Mouse (Mus musculus) fat pad, adult 2 months (tissue): ENCODE data around the gene Camkk2.

ENCODE experiments used
- DNase-seq: peaks from one replicate; pipeline ENCODE4 v3.0.0-alpha.2; 2011; ENCODE audit warnings: low read depth, low spot score; ENCODE audit errors: extremely low read depth

The Camkk2 gene

GRCm38 (mm10) chr5:122747950-122748349 is 31.3 kb downstream of the Camkk2 start:
- no peak for DNase-seq

- DNase-seq = no peak
Observed at GRCm38 (mm10) chr5:122743880-122744422, 35.3 kb downstream of the Camkk2 start.

- no peak for DNase-seq
Observed at GRCm38 (mm10) chr5:122736761-122737160, 42.4 kb downstream of the Camkk2 start.

- DNase-seq = no peak
Observed at GRCm38 (mm10) chr5:122735853-122736252, 43.4 kb downstream of the Camkk2 start.

GRCm38 (mm10) chr5:122733881-122734280 is 45.3 kb downstream of the Camkk2 start:
- DNase-seq = no peak

GRCm38 (mm10) chr5:122731991-122732673 is 47.1 kb downstream of the Camkk2 start:
- no peak for DNase-seq

- DNase-seq = no peak
Observed at GRCm38 (mm10) chr5:122731321-122731720, 47.9 kb downstream of the Camkk2 start.

GRCm38 (mm10) chr5:122730776-122731175 is 48.4 kb downstream of the Camkk2 start:
- no peak for DNase-seq

- no peak for DNase-seq
Observed at GRCm38 (mm10) chr5:122727096-122727495, 52.1 kb downstream of the Camkk2 start.

- DNase-seq = no peak
Observed at GRCm38 (mm10) chr5:122726595-122726994, 52.6 kb downstream of the Camkk2 start.

GRCm38 (mm10) chr5:122726068-122726467 is 53.1 kb downstream of the Camkk2 start:
- no peak for DNase-seq

- no peak for DNase-seq
Observed at GRCm38 (mm10) chr5:122725453-122725852, 53.8 kb downstream of the Camkk2 start.

- no peak for DNase-seq
Observed at GRCm38 (mm10) chr5:122719168-122719567, 60.0 kb downstream of the Camkk2 start.

- no peak for DNase-seq
Observed at GRCm38 (mm10) chr5:122718400-122718799, 60.8 kb downstream of the Camkk2 start.

- DNase-seq = no peak
Observed at GRCm38 (mm10) chr5:122716793-122717192, 62.4 kb downstream of the Camkk2 start.

- DNase-seq = no peak
Observed at GRCm38 (mm10) chr5:122715723-122716122, 63.5 kb downstream of the Camkk2 start.

GRCm38 (mm10) chr5:122708819-122709218 is 70.4 kb downstream of the Camkk2 start:
- DNase-seq = no peak

- no peak for DNase-seq
Observed at GRCm38 (mm10) chr5:122707276-122708181, 71.7 kb downstream of the Camkk2 start, which contains the start of gene P2rx4. Gene P2rx4, plus strand, starts transcription at chr5:122707544.

- DNase-seq = no peak
Observed at GRCm38 (mm10) chr5:122706917-122707275, 72.3 kb downstream of the Camkk2 start.

- DNase-seq = no peak
Observed at GRCm38 (mm10) chr5:122705174-122705573, 74.0 kb downstream of the Camkk2 start.

GRCm38 (mm10) chr5:122704571-122704970 is 74.6 kb downstream of the Camkk2 start:
- DNase-seq = no peak

GRCm38 (mm10) chr5:122703574-122703973 is 75.6 kb downstream of the Camkk2 start:
- DNase-seq = no peak
